ENCODE assay signal across 7 mouse cellular contexts in genomic region chr12:27062061-27062461, GRCm38 (mm10).
DNase-seq lines count a peak whose midpoint lies in the region; ATAC-seq and TF ChIP-seq lines count a peak whose summit lies in the region.

No protein-coding gene starts in this region.

- peak overlapping the region; percentile 32 for H3K4me3 ChIP-seq in limb, embryonic 15.5 days
- peak overlapping the region; percentile 36 for H3K4me3 ChIP-seq in olfactory bulb, adult 2 months (ENCODE audit: insufficient read depth, low read depth, low read length)
- H3K4me3 ChIP-seq in thymus, adult 2 months (ENCODE audit: control insufficient read depth, insufficient read depth, low read length) = no peak overlapping the region

- TF ChIP-seq CTCF in olfactory bulb, adult 2 months (IDR thresholded peaks at IDR 0.05; ENCODE audit: insufficient read depth, low read depth, low read length) = no peak
- no peak for TF ChIP-seq CTCF in thymus, adult 2 months (IDR thresholded peaks at IDR 0.05; ENCODE audit: borderline replicate concordance, control insufficient read depth, extremely low read depth, insufficient read depth, low read length, poor library complexity)

- H3K4me2 ChIP-seq in limb, embryonic 15.5 days = peak overlapping the region; percentile 45

- H3K36me3 ChIP-seq in limb, embryonic 15.5 days = no peaks in the 10 kb centered on the region
- H3K36me3 ChIP-seq in thymus, adult 2 months (ENCODE audit: control insufficient read depth, insufficient read depth, low read length) = no peaks in the 10 kb centered on the region

- H3K9ac ChIP-seq in limb, embryonic 15.5 days = no peak overlapping the region

- H3K27ac ChIP-seq in limb, embryonic 15.5 days = no peak overlapping the region
- H3K27ac ChIP-seq in olfactory bulb, adult 2 months (ENCODE audit: insufficient read depth, low read depth, low read length) = peak overlapping the region; percentile 56; the same call in 1 of the 2 replicates
- H3K27ac ChIP-seq in thymus, adult 2 months (ENCODE audit: control insufficient read depth, insufficient read depth, low read length) = no peak overlapping the region

- no peaks in the 10 kb centered on the region for H3K9me3 ChIP-seq in limb, embryonic 15.5 days

- H3K27me3 ChIP-seq in limb, embryonic 15.5 days = 0 out of 2 replicates have a peak, but pooled peaks cover 4% of the 10 kb centered on the region
- no peaks in the 10 kb centered on the region for H3K27me3 ChIP-seq in thymus, adult 2 months (ENCODE audit: control insufficient read depth, insufficient read depth, low read length)

- no peak for TF ChIP-seq POLR2A in olfactory bulb, adult 2 months (IDR thresholded peaks at IDR 0.05; ENCODE audit: insufficient read depth, low read depth, low read length)
- TF ChIP-seq POLR2A in thymus, adult 2 months (IDR thresholded peaks at IDR 0.05; ENCODE audit: control insufficient read depth, extremely low read depth, insufficient read depth, low read length, poor library complexity) = no peak

- peaks cover 17% of the 10 kb centered on the region for H3K4me1 ChIP-seq in limb, embryonic 15.5 days
- H3K4me1 ChIP-seq in olfactory bulb, adult 2 months (ENCODE audit: control insufficient read depth, insufficient read depth, low read length) = peaks cover 18% of the 10 kb centered on the region
- H3K4me1 ChIP-seq in thymus, adult 2 months (replicated peaks; ENCODE audit: control insufficient read depth, insufficient read depth, low read length) = no peaks in the 10 kb centered on the region

- DNase-seq in layer of hippocampus, adult 11-12 months (ENCODE audit: low spot score) = peak; percentile 15
- no peak for DNase-seq in layer of hippocampus, adult 9-10 months (ENCODE audit: low spot score)
- DNase-seq in embryo, embryonic 10 days (ENCODE audit: low spot score) = peak; percentile 79
- DNase-seq in heart, postnatal 4 days = peak; percentile 33
- DNase-seq in thymus, adult 2 months = no peak

- 5% methylated on average over 10 of the region's 10 CpGs for WGBS in limb, embryonic 15.5 days
- 2% methylated on average over 10 of the region's 10 CpGs for WGBS in olfactory bulb, adult 2 months
- WGBS in thymus, adult 2 months = 8% methylated on average over 10 of the region's 10 CpGs

- no peak for ATAC-seq in limb, embryonic 15.5 days (ENCODE audit: insufficient number of reproducible peaks, low FRiP score, low TSS enrichment, low read depth)

Comparison
In these comparisons a context has a peak if more than half of its experiments do, and no peak if none do; other contexts are left out.
1. DNase-seq: peak in layer of hippocampus, adult 11-12 months (single experiment), embryo, embryonic 10 days (single experiment) and heart, postnatal 4 days (single experiment); none in layer of hippocampus, adult 9-10 months (single experiment) and thymus, adult 2 months (single experiment).